Mouse (Mus musculus) liver, adult 2 months (tissue): ENCODE results near the gene Sipa1.

Experiments used
- CTCF ChIP-seq: fragments of 200-500 bp; IDR thresholded peaks from 2 replicates; pipeline ENCODE4 v1.5.1; 2011; ENCODE audit warnings: low read depth, low read length, control low read depth
- POLR2A ChIP-seq: fragments of 200-500 bp; IDR thresholded peaks from 2 replicates; pipeline ENCODE4 v1.6.1; 2011; ENCODE audit warnings: low read length, control low read depth; ENCODE audit not compliant: insufficient read depth; ENCODE audit errors: extremely low read depth

DNA sequence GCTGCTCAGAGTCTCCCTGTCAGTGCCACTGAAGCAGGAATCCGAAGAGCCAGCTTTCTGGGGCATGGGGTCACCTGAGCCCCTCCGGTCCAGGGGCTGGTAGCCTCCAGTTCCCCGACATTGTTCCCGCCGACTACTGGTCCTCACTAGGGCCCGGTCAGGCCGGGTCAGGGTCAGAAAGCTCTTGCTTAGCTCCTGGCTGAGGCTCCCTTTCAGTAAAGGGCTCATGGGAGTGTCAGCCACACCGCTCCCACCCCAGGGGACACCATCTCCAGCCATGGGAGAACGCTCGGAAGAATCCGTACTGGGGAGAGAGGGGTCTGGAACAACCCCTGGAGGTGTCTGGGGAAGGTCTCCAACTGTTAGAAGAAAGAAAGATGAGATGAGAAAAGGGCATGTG lies 22.4 kb upstream of the Sipa1 start:
- TF ChIP-seq POLR2A (no peak), CTCF (no peak)
